Mouse (Mus musculus): ENCODE measurements at regions not wholly inside any gene's neighbourhood (a gene's known extent, or its start where the extent isn't known, plus 50 kb on each side); places are given as distances from the start of the nearest gene placed in this dataset.

GRCm38 (mm10) chr2:137847901-137848300, 408.5 kb upstream of the Btbd3 start:
- no peak for DNase-seq (ENCODE audit: extremely low spot score, low spot score)

- no peak for DNase-seq (ENCODE audit: extremely low spot score, low spot score)
These were observed 428.5 kb upstream of the Btbd3 start for GRCm38 (mm10) chr2:137827814-137828374.

DNA sequence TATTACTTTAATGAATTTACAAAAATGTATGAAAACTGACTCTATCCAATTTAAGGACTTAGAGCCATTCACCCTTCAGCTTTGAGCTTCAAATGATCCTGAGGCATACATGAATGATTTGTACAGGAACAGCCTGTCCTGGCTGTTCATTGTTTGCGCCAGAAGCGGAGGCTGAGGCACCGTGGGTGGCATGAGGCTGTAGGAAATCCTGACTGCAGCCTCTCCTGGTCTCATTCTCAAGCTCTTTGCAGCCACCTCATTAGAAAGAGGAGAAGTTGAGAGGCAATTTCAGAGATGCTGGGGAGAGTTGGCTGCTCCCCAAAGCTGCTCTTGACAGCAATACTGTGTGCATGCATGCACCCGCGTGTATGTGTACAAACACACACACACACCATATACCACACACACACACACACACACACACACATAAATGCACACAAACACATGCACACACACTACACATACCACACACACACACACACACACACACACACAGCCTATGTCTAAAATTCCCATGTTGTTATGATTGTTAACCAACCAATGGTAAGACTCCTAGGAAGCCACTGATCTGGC, 434.9 kb upstream of the Btbd3 start:
- DNase-seq (ENCODE audit: extremely low spot score, low spot score) = no peak

- DNase-seq (ENCODE audit: extremely low spot score, low spot score) = no peak
These were observed 441.4 kb upstream of the Btbd3 start for GRCm38 (mm10) chr2:137814945-137815344.

GRCm38 (mm10) chr2:137808401-137809230, 447.7 kb upstream of the Btbd3 start:
- peak; percentile 18 for DNase-seq (ENCODE audit: extremely low spot score, low spot score)

GRCm38 (mm10) chr2:137807594-137808295, 448.6 kb upstream of the Btbd3 start:
- no peak for DNase-seq (ENCODE audit: extremely low spot score, low spot score)

GRCm38 (mm10) chr2:137794841-137795240, 461.5 kb upstream of the Btbd3 start:
- no peak for DNase-seq (ENCODE audit: extremely low spot score, low spot score)

GRCm38 (mm10) chr2:137784091-137784490, 472.3 kb upstream of the Btbd3 start:
- DNase-seq (ENCODE audit: extremely low spot score, low spot score) = no peak

DNA sequence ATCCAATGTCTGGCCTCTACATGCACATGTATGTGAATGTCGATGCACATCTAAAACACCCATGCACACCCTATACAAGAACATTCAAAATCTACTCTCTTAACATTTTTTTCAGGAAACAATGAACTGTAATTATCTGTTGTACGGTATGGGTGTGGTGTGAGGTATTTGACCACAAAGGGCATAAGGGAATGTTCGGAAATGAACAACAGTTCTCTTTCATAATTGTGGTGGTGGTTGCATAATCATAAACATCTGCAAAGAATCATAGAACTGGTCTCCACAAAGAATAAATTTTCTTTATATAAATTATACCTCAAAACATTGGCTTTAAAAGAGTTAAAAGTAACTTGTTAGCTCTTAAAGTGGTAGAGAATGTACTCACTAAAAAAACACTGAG, 478.9 kb upstream of the Btbd3 start:
- DNase-seq (ENCODE audit: extremely low spot score, low spot score) = no peak

DNA sequence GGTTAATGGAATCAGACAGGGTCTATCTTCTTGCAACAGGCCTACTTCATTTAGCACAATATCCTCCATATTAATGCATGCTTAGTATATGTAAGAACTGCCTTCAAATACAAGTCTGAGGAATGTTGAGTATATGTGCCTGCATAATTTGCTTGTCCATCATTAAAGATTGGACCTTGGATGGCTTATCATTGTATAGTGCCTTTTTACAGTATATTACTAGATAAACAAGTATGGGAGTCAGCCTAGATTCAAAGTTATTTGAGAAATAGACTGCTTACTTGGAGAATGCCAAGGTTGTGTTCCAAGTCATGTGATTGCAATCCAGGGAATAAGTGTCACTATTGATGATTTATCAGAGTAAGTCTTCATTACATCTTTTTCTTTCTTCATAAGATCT, 491.6 kb upstream of the Btbd3 start:
- DNase-seq (ENCODE audit: extremely low spot score, low spot score) = no peak

- DNase-seq (ENCODE audit: extremely low spot score, low spot score) = no peak
These were observed 496.9 kb upstream of the Btbd3 start for GRCm38 (mm10) chr2:137759455-137759854.

DNA sequence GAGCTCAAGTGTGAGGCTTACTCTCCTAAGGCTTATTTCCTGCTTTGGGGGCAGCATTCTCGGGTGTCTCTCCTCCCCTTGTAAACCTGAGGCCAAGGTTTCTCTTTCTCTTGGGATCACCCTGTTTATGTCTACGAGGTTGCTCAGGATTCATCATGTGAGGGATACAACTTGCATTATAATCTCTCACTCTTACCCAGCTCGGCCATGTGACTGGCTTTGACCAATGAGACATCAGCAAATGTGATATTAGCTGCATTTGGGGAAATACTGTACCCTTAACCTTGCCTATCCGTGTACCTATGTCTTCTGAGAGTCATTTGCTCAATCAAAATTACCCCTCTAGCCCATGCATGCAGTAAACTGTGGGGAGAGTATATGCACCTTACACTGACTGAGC, 498.0 kb upstream of the Btbd3 start:
- no peak for DNase-seq (ENCODE audit: extremely low spot score, low spot score)

- no peak for DNase-seq (ENCODE audit: extremely low spot score, low spot score)
These were observed 498.8 kb upstream of the Btbd3 start for GRCm38 (mm10) chr2:137757231-137758212.

GRCm38 (mm10) chr2:137756220-137756619, 500.1 kb upstream of the Btbd3 start:
- DNase-seq (ENCODE audit: extremely low spot score, low spot score) = no peak

- no peak for DNase-seq (ENCODE audit: extremely low spot score, low spot score)
These were observed 501.9 kb upstream of the Btbd3 start for GRCm38 (mm10) chr2:137754481-137754880.

DNA sequence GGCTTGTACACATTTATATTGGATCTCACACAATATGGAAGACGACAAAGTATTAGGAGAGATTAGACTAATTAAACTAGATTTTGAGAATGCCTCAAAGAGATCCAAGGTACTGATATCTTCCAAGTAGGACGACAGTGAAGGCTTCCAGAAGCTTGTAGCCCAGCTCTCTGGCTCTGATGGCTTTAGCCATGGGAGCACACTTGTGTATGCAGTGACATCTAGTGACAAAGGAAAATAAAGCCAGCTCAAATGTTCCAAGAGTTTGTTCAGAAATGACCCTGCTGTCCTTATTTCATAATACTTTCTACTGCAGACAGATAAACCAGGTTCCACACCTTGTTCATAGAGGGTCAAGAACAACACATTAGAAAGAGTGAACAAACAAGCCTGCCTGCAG, 524.0 kb upstream of the Btbd3 start:
- DNase-seq (ENCODE audit: extremely low spot score, low spot score) = no peak

DNA sequence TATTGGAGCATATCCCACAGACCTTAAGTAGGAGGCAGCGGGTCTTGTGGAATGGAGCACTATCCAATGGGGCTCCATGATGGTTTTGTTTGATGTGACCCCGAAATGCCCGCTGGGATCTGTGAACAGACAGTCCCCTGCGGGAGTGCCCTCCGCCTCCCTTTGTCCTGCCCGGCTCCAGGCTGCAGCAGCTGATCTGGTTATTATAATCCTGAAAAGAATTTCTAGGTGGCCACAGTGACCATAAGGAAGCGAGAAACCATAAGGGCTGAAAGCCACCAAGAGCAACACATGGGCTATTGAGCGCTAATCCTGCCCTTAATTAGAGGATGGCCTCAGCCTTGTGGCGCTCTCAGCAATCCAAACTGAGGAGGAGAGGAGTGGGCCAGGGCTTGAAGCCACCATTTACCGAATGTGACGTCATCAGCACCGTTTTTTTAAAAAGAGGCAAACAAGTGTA, 525.9 kb upstream of the Btbd3 start:
- peak; percentile 31 for DNase-seq (ENCODE audit: extremely low spot score, low spot score)

DNA sequence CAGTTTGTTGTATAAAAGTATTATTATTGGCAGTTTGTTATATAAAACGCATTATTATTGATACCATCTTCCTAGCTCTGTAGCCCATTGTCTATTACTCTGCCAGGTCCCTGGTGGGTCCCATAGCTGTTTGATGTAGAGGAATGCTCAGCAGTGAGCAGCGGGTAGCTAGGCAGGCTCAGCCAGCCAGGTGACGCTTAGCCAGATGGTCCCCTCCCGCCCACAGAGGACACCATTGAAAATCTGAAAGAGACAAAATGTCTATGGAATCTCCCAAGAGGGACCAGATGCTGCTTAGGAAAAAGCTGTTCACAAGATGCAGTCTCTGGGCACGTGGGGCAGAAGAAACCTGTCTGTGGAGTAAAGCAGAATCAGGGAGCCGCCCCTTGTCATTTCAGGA, 526.5 kb upstream of the Btbd3 start:
- DNase-seq (ENCODE audit: extremely low spot score, low spot score) = no peak

DNA sequence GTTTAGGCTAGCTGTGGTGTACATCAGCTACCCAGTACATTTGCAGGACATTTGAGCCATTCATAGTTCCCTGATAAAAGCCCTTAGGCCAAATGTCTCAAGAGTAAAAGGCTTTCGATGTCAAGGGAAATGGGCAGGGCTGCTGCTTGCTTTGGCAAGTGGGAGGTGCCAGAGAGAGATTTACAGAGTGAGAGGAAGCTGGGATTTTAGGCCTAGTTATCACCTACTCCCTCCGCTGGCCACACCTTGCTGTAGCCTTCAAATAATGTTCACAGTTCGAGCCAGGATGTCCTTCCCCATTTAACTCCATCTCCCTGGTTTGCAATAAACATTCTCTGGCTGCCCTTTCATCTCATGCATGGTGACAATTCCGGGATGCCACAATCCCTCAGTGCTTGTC, 527.2 kb upstream of the Btbd3 start:
- no peak for DNase-seq (ENCODE audit: extremely low spot score, low spot score)

DNA sequence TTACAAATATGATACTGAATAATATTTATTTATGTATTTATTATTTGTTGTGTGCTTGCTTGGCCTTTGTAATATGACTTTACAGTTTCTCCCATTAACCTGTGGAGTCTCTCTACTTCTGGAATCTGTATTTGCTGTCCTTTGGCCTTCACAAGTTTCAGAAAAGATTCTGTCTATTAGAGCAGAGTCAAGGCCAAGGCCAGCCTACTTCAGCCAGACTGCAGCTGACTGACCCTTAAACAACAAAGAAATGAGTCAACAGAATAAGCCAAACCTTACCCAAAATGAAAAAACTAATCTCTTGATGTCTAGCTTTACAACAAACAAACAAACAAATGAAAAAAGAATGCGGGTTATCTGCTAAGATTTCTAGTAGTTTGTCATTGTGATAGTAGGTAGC, 532.7 kb upstream of the Btbd3 start:
- no peak for DNase-seq (ENCODE audit: extremely low spot score, low spot score)
